Mouse (Mus musculus): Measurements from ENCODE around the gene Myf5. TPM values are rescaled to one million over a fixed set of nuclear protein-coding genes. Genes with fewer than 3 reads are reported as not detected.

Myf5 gene
- polyA plus RNA-seq, 1 experiment from 2014 or later: 0.31 TPM

- ATAC-seq (ENCODE audit: low read depth) (no peak), DNase-seq (no peak)
- no peaks in the 10 kb centered on the region for H3K9me3 ChIP-seq (replicated peaks)
- no peaks in the 10 kb centered on the region for H3K36me3 ChIP-seq
- no peak overlapping the region for H3K9ac ChIP-seq
- no peaks in the 10 kb centered on the region for H3K27me3 ChIP-seq
- H3K4me2 ChIP-seq: no peak overlapping the region
- H3K4me3 ChIP-seq (replicated peaks): no peak overlapping the region
- H3K4me1 ChIP-seq (replicated peaks): no peaks in the 10 kb centered on the region
- no peak overlapping the region for H3K27ac ChIP-seq
- 41% methylated on average over 18 of the region's 18 CpGs for WGBS (ENCODE audit: insufficient replicate concordance)
Observed at GRCm38 (mm10) chr10:107492867-107493579, 7.1 kb upstream of the Myf5 start.

GRCm38 (mm10) chr10:107488654-107489315, 2.9 kb upstream of the Myf5 start:
- no peak for ATAC-seq (ENCODE audit: low read depth)
- Histone ChIP-seq H3K9ac (no peak overlapping the region), H3K4me2 (no peak overlapping the region), H3K4me3 (replicated peaks) (no peak overlapping the region), H3K9me3 (replicated peaks) (no peaks in the 10 kb centered on the region), H3K4me1 (replicated peaks) (no peaks in the 10 kb centered on the region), H3K27ac (no peak overlapping the region), H3K36me3 (no peaks in the 10 kb centered on the region), H3K27me3 (no peaks in the 10 kb centered on the region)
- no peak for DNase-seq
- 24% methylated on average over 12 of the region's 12 CpGs for WGBS (ENCODE audit: insufficient replicate concordance)

GRCm38 (mm10) chr10:107486770-107487169, 836 bp upstream of the Myf5 start:
- Histone ChIP-seq H3K27me3 (no peaks in the 10 kb centered on the region), H3K4me2 (no peak overlapping the region), H3K36me3 (no peaks in the 10 kb centered on the region), H3K27ac (no peak overlapping the region), H3K4me1 (replicated peaks) (no peaks in the 10 kb centered on the region), H3K9ac (no peak overlapping the region), H3K9me3 (replicated peaks) (no peaks in the 10 kb centered on the region), H3K4me3 (replicated peaks) (no peak overlapping the region)
- no peak for ATAC-seq (ENCODE audit: low read depth)
- no peak for DNase-seq
- WGBS (ENCODE audit: insufficient replicate concordance): 57% methylated on average over 12 of the region's 12 CpGs

GRCm38 (mm10) chr10:107484050-107484449, 1.9 kb downstream of the Myf5 start:
- H3K4me2 ChIP-seq: no peak overlapping the region
- ATAC-seq (ENCODE audit: low read depth) (no peak), DNase-seq (no peak)
- H3K9ac ChIP-seq: no peak overlapping the region
- H3K4me1 ChIP-seq (replicated peaks): no peaks in the 10 kb centered on the region
- H3K9me3 ChIP-seq (replicated peaks): no peaks in the 10 kb centered on the region
- 55% methylated on average over 10 of the region's 10 CpGs for WGBS (ENCODE audit: insufficient replicate concordance)
- H3K27ac ChIP-seq: no peak overlapping the region
- no peak overlapping the region for H3K4me3 ChIP-seq (replicated peaks)
- no peaks in the 10 kb centered on the region for H3K27me3 ChIP-seq
- no peaks in the 10 kb centered on the region for H3K36me3 ChIP-seq

- no peak overlapping the region for H3K4me2 ChIP-seq
- WGBS (ENCODE audit: insufficient replicate concordance): 37% methylated on average over 2 of the region's 2 CpGs
Observed at GRCm38 (mm10) chr10:107473497-107473896, 12.4 kb downstream of the Myf5 start.

GRCm38 (mm10) chr10:107471712-107472111, 14.2 kb downstream of the Myf5 start:
- no peak overlapping the region for H3K4me3 ChIP-seq (replicated peaks)
- no peaks in the 10 kb centered on the region for H3K9me3 ChIP-seq (replicated peaks)
- DNase-seq: no peak
- no peak overlapping the region for H3K9ac ChIP-seq
- ATAC-seq (ENCODE audit: low read depth): no peak
- H3K4me2 ChIP-seq: no peak overlapping the region
- no peaks in the 10 kb centered on the region for H3K4me1 ChIP-seq (replicated peaks)
- no peak overlapping the region for H3K27ac ChIP-seq
- 68% methylated on average over 5 of the region's 5 CpGs for WGBS (ENCODE audit: insufficient replicate concordance)
- no peaks in the 10 kb centered on the region for H3K36me3 ChIP-seq
- H3K27me3 ChIP-seq: no peaks in the 10 kb centered on the region

More at GRCm38 (mm10) chr10:107473497-107473896, 12.4 kb downstream of the Myf5 start:
- DNase-seq (no peak), ATAC-seq (ENCODE audit: low read depth) (no peak)
- H3K9ac ChIP-seq: no peak overlapping the region
- no peaks in the 10 kb centered on the region for H3K4me1 ChIP-seq (replicated peaks)
- no peak overlapping the region for H3K27ac ChIP-seq
- no peaks in the 10 kb centered on the region for H3K27me3 ChIP-seq
- H3K36me3 ChIP-seq: no peaks in the 10 kb centered on the region
- H3K4me3 ChIP-seq (replicated peaks): no peak overlapping the region
- no peaks in the 10 kb centered on the region for H3K9me3 ChIP-seq (replicated peaks)

GRCm38 (mm10) chr10:107467819-107468218, 18.1 kb downstream of the Myf5 start:
- ATAC-seq (ENCODE audit: low read depth): no peak
- WGBS (ENCODE audit: insufficient replicate concordance): 66% methylated on average over 7 of the region's 7 CpGs

GRCm38 (mm10) chr10:107449496-107450330, 36.2 kb downstream of the Myf5 start:
- Histone ChIP-seq H3K36me3 (no peaks in the 10 kb centered on the region), H3K4me3 (replicated peaks) (no peak overlapping the region), H3K27me3 (no peaks in the 10 kb centered on the region), H3K4me1 (replicated peaks) (no peaks in the 10 kb centered on the region), H3K27ac (no peak overlapping the region), H3K4me2 (no peak overlapping the region), H3K9me3 (replicated peaks) (no peaks in the 10 kb centered on the region), H3K9ac (no peak overlapping the region)
- WGBS (ENCODE audit: insufficient replicate concordance): 64% methylated on average over 5 of the region's 5 CpGs
- ATAC-seq (ENCODE audit: low read depth): no peak
- no peak for DNase-seq

More at GRCm38 (mm10) chr10:107467819-107468218, 18.1 kb downstream of the Myf5 start:
- Histone ChIP-seq H3K4me1 (replicated peaks) (no peaks in the 10 kb centered on the region), H3K27ac (no peak overlapping the region), H3K27me3 (no peaks in the 10 kb centered on the region), H3K4me2 (no peak overlapping the region), H3K36me3 (no peaks in the 10 kb centered on the region), H3K4me3 (replicated peaks) (no peak overlapping the region), H3K9me3 (replicated peaks) (no peaks in the 10 kb centered on the region), H3K9ac (no peak overlapping the region)
- no peak for DNase-seq

GRCm38 (mm10) chr10:107442781-107443180, 43.2 kb downstream of the Myf5 start:
- no peak overlapping the region for H3K27ac ChIP-seq
- no peak overlapping the region for H3K4me3 ChIP-seq (replicated peaks)
- no peak overlapping the region for H3K9ac ChIP-seq
- no peaks in the 10 kb centered on the region for H3K36me3 ChIP-seq
- H3K9me3 ChIP-seq (replicated peaks): no peaks in the 10 kb centered on the region
- H3K4me1 ChIP-seq (replicated peaks): no peaks in the 10 kb centered on the region
- ATAC-seq (ENCODE audit: low read depth) (no peak), DNase-seq (no peak)
- H3K27me3 ChIP-seq: no peaks in the 10 kb centered on the region
- WGBS (ENCODE audit: insufficient replicate concordance): 11% methylated on average over 4 of the region's 4 CpGs
- no peak overlapping the region for H3K4me2 ChIP-seq

GRCm38 (mm10) chr10:107436967-107437366, 49.0 kb downstream of the Myf5 start:
- Histone ChIP-seq H3K9ac (no peak overlapping the region), H3K36me3 (no peaks in the 10 kb centered on the region), H3K4me1 (replicated peaks) (no peaks in the 10 kb centered on the region), H3K4me3 (replicated peaks) (no peak overlapping the region), H3K27ac (no peak overlapping the region), H3K4me2 (no peak overlapping the region), H3K9me3 (replicated peaks) (no peaks in the 10 kb centered on the region), H3K27me3 (no peaks in the 10 kb centered on the region)
- DNase-seq (no peak), ATAC-seq (ENCODE audit: low read depth) (no peak)
- whole genome bisulfite sequencing (ENCODE audit: insufficient replicate concordance): 47% methylated on average over 5 of the region's 5 CpGs
